In genomic region chr13:83721563-83721962, GRCm38 (mm10) we compare ENCODE assay signal across 11 mouse cellular contexts.
A peak's percentile ranks its signal among the peaks of the same experiment; 100 is the strongest.
DNase-seq lines count a peak whose midpoint lies in the region; ATAC-seq lines count a peak whose summit lies in the region.
"Had no signal": no experiment of that assay in that cellular context is flagged by ENCODE, and none has a peak within 500 bp of the region (broad histone marks: within the 10 kb centered on the region; RNA-seq: fewer than 3 reads in every experiment).

No protein-coding gene starts in this region.

- no peak overlapping the region for H3K27ac ChIP-seq in liver, embryonic 12.5 days
- H3K27ac ChIP-seq: liver, embryonic 13.5 days had no signal

- peak; percentile 35 for DNase-seq in right cerebral cortex, postnatal 4 days
- no peak for DNase-seq in right cerebral cortex, adult 18-20 months
- DNase-seq in embryo, embryonic 9.5 days (ENCODE audit: extremely low spot score) = peak; percentile 51
- peak; percentile 17 for DNase-seq in layer of hippocampus, adult 9-10 months (ENCODE audit: low spot score)
- no peak for DNase-seq in spleen, postnatal 14 days (ENCODE audit: low spot score in 2 of 2)
- DNase-seq in Muller cell, postnatal 12 days (ENCODE audit: inconsistent ontology term) = no peak
- no peak for DNase-seq in adrenal gland, adult 8-10 months
- DNase-seq: adrenal gland, postnatal 10 days; heart, adult 11 months; liver, embryonic 13.5 days had no signal

- no peaks in the 10 kb centered on the region for H3K4me1 ChIP-seq in liver, embryonic 12.5 days
- H3K4me1 ChIP-seq: liver, embryonic 13.5 days had no signal

- no peak overlapping the region for H3K9ac ChIP-seq in liver, embryonic 12.5 days
- H3K9ac ChIP-seq: liver, embryonic 13.5 days had no signal

- no peak overlapping the region for H3K4me2 ChIP-seq in liver, embryonic 12.5 days
- H3K4me2 ChIP-seq: liver, embryonic 13.5 days had no signal

- H3K36me3 ChIP-seq in liver, embryonic 12.5 days = no peaks in the 10 kb centered on the region
- H3K36me3 ChIP-seq: liver, embryonic 13.5 days had no signal

- no peak for ATAC-seq in liver, embryonic 12.5 days

- H3K27me3 ChIP-seq in liver, embryonic 12.5 days (replicated peaks) = peaks cover 98% of the 10 kb centered on the region

- WGBS in liver, embryonic 12.5 days (ENCODE audit: insufficient replicate concordance) = 3% methylated on average over 14 of the region's 14 CpGs

- H3K4me3 ChIP-seq in liver, embryonic 12.5 days = no peak overlapping the region
- H3K4me3 ChIP-seq: liver, embryonic 13.5 days had no signal

- no peaks in the 10 kb centered on the region for H3K9me3 ChIP-seq in liver, embryonic 12.5 days (replicated peaks)
- H3K9me3 ChIP-seq: liver, embryonic 13.5 days had no signal

Comparison
In these comparisons a context has a peak if more than half of its experiments do, and no peak if none do; other contexts are left out.
1. DNase-seq: peak in right cerebral cortex, postnatal 4 days (single experiment), embryo, embryonic 9.5 days (single experiment) and layer of hippocampus, adult 9-10 months (single experiment); none in right cerebral cortex, adult 18-20 months (single experiment), spleen, postnatal 14 days (0 of 2), Muller cell, postnatal 12 days (single experiment) and adrenal gland, adult 8-10 months (single experiment).